Mouse (Mus musculus) G1E (cell line): Measurements from ENCODE around the gene Olfr1204.

Source experiments
- CTCF ChIP-seq: IDR thresholded peaks from 2 replicates; pipeline ENCODE4 v1.5.1; 2012; ENCODE audit warnings: low read depth, low read length, inconsistent platforms, mixed read lengths
- TAL1 ChIP-seq: conservative IDR thresholded peaks from 2 replicates; pipeline ENCODE4 v1.6.1; 2012; ENCODE audit warnings: low read depth, low read length, inconsistent platforms, mixed read lengths

DNA sequence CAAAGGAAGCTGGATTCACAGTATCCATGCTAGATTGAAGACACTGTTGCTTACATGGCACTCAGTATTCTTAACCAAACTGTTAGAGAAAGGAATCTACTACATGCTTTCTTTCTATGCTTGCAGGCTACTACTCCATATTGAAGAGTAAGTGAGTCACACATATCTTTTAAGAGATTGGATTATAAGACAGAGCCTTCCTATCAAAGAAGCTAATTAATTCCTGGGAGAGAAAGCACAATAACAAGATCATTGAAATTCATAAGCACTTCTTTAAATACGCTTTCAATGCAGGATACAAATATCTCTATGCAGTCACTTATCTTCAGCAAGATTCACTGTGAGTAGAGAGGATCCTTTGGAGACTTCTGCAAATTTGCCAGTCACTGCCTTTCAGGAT is 34.9 kb upstream of the Olfr1204 start, which contains the start of gene Olfr1202:
- TF ChIP-seq CTCF: no peak
- no peak for TF ChIP-seq TAL1
